10 mouse cellular contexts compared by ENCODE assay signal in genomic region chr2:102882004-102882588, GRCm38 (mm10). TPM values are rescaled to one million over a fixed set of nuclear protein-coding genes. Genes with fewer than 3 reads are reported as not detected.
DNase-seq lines count a peak whose midpoint lies in the region; ATAC-seq and TF ChIP-seq lines count a peak whose summit lies in the region.
"Had no signal": no experiment of that assay in that cellular context is flagged by ENCODE, and none has a peak within 500 bp of the region (broad histone marks: within the 10 kb centered on the region; RNA-seq: fewer than 3 reads in every experiment).

No protein-coding gene starts in this region.

- peak overlapping the region; percentile 39; the same call in 1 of the 2 replicates for H3K27ac ChIP-seq in layer of hippocampus, adult 2 months
- H3K27ac ChIP-seq in embryonic facial prominence, embryonic 15.5 days (replicated peaks) = peak overlapping the region; percentile 86
- H3K27ac ChIP-seq in limb, embryonic 11.5 days (replicated peaks; ENCODE audit: low read depth, low read length) = 0 out of 2 replicates have a peak overlapping the region, but pooled peaks have one; percentile 39
- H3K27ac ChIP-seq: forebrain, embryonic 15.5 days had no signal

- no peaks in the 10 kb centered on the region for H3K27me3 ChIP-seq in embryonic facial prominence, embryonic 15.5 days
- no peaks in the 10 kb centered on the region for H3K27me3 ChIP-seq in limb, embryonic 11.5 days (ENCODE audit: control insufficient read depth, insufficient read depth, low read length)
- H3K27me3 ChIP-seq: forebrain, embryonic 15.5 days had no signal

- H3K4me3 ChIP-seq in layer of hippocampus, adult 2 months = no peak overlapping the region
- H3K4me3 ChIP-seq in embryonic facial prominence, embryonic 15.5 days (replicated peaks) = no peak overlapping the region
- H3K4me3 ChIP-seq in limb, embryonic 11.5 days (ENCODE audit: low read depth, low read length) = no peak overlapping the region
- H3K4me3 ChIP-seq: forebrain, embryonic 15.5 days had no signal

- peak; percentile 8 to 13 for DNase-seq in cerebellum, postnatal 10 days
- no peak for DNase-seq in cerebellum, adult 8-10 months
- DNase-seq in layer of hippocampus, adult 2 months (ENCODE audit: low spot score in 2 of 2) = no peak
- no peak for DNase-seq in layer of hippocampus, adult 8-10 months (ENCODE audit: low spot score in 2 of 2)
- no peak for DNase-seq in limb, embryonic 11.5 days (ENCODE audit: low spot score)
- no peak for DNase-seq in ovary, postnatal 14 days (ENCODE audit: low spot score)
- no peak for DNase-seq in frontal cortex, postnatal 10 days (ENCODE audit: low spot score in 2 of 2)
- DNase-seq: thymus, postnatal 14 days had no signal

- H3K9ac ChIP-seq in embryonic facial prominence, embryonic 15.5 days = no peak overlapping the region
- no peak overlapping the region for H3K9ac ChIP-seq in limb, embryonic 11.5 days (ENCODE audit: low read length)
- H3K9ac ChIP-seq: forebrain, embryonic 15.5 days had no signal

- ATAC-seq in embryonic facial prominence, embryonic 15.5 days (ENCODE audit: insufficient number of reproducible peaks, low FRiP score, low TSS enrichment, low read depth) = no peak
- no peak for ATAC-seq in limb, embryonic 11.5 days (ENCODE audit: insufficient number of reproducible peaks, low FRiP score, low TSS enrichment, low read depth)

- no peaks in the 10 kb centered on the region for H3K36me3 ChIP-seq in embryonic facial prominence, embryonic 15.5 days
- H3K36me3 ChIP-seq in limb, embryonic 11.5 days (ENCODE audit: control insufficient read depth, insufficient read depth, low read length) = no peaks in the 10 kb centered on the region
- H3K36me3 ChIP-seq: forebrain, embryonic 15.5 days had no signal

- H3K4me2 ChIP-seq in embryonic facial prominence, embryonic 15.5 days (replicated peaks) = no peak overlapping the region
- no peak overlapping the region for H3K4me2 ChIP-seq in limb, embryonic 11.5 days (ENCODE audit: low read depth, severe bottlenecking)
- H3K4me2 ChIP-seq: forebrain, embryonic 15.5 days had no signal

- TF ChIP-seq CTCF in layer of hippocampus, adult 2 months (conservative IDR thresholded peaks at IDR 0.05) = no peak

- no peaks in the 10 kb centered on the region for H3K9me3 ChIP-seq in embryonic facial prominence, embryonic 15.5 days (replicated peaks)
- H3K9me3 ChIP-seq in limb, embryonic 11.5 days (ENCODE audit: control insufficient read depth, low read length) = no peaks in the 10 kb centered on the region
- H3K9me3 ChIP-seq: forebrain, embryonic 15.5 days had no signal

- H3K4me1 ChIP-seq in embryonic facial prominence, embryonic 15.5 days = peaks cover 31% of the 10 kb centered on the region
- no peaks in the 10 kb centered on the region for H3K4me1 ChIP-seq in limb, embryonic 11.5 days (ENCODE audit: control insufficient read depth, insufficient read depth, low read length)
- H3K4me1 ChIP-seq: forebrain, embryonic 15.5 days had no signal

- WGBS in embryonic facial prominence, embryonic 15.5 days = 43% methylated on average over 8 of the region's 8 CpGs
- 74% methylated on average over 8 of the region's 8 CpGs for WGBS in limb, embryonic 11.5 days

RNA-seq across cellular contexts. Expression of gene Cd44, which starts 19.4 kb away (rescaled TPM):
- total RNA-seq in layer of hippocampus, adult 2 months (2021) = 1 to 10 TPM; 3.1 to 3.2 TPM
- total RNA-seq in layer of hippocampus, adult 8-10 months (2022) = 10 to 100 TPM in 2 of 4 experiments, 1 to 10 TPM in 2; 5.6 to 20.0 (median 11.2) TPM
- polyA plus RNA-seq in embryonic facial prominence, embryonic 15.5 days (2015; fragmentation: Nextera tagmentation; extraction: Ambion mirVana) = 56.9 and 58.9 TPM in 2 replicates
- polyA plus RNA-seq in limb, embryonic 11.5 days (2014; fragmentation: Nextera tagmentation; extraction: Ambion mirVana) = 2.6 and 3.6 TPM in 2 replicates

Comparison
In these comparisons a context has a peak if more than half of its experiments do, and no peak if none do; other contexts are left out.
1. DNase-seq: peak in cerebellum, postnatal 10 days (2 of 2); none in cerebellum, adult 8-10 months (single experiment), layer of hippocampus, adult 2 months (0 of 2), layer of hippocampus, adult 8-10 months (0 of 2), limb, embryonic 11.5 days (single experiment), ovary, postnatal 14 days (single experiment) and frontal cortex, postnatal 10 days (0 of 2).
2. Peak in every context shown above with its lines, with median percentiles within 50 percentile points of each other: H3K27ac ChIP-seq.